Mouse (Mus musculus) ZHBTc4 (cell line): ENCODE results near the gene Rab27a.

Source experiments
- DNase-seq: peaks from one replicate; pipeline ENCODE4 v3.0.0-alpha.2; 2011; ENCODE audit warnings: low read depth, low spot score

The Rab27a gene

DNA sequence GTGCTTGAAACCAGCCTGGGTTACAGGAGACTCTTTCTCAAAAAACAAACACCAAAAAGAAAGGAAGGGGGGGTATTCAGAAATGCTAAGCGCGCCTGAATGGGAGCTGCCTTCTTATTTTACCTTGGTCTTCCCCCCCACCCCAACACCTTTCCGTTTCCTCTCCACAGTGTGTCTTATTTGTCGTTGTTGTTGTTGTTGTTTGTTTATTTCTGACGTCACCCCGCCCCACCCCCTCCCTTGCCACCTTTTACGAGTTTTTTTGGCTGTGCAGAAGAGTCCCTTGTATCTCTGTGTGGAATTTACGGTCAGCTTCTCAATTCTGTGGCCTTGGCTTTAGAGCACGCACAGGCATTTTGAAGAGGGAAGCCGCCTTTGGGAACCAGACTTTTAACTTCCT lies 1.1 kb downstream of the Rab27a start:
- no peak for DNase-seq

DNA sequence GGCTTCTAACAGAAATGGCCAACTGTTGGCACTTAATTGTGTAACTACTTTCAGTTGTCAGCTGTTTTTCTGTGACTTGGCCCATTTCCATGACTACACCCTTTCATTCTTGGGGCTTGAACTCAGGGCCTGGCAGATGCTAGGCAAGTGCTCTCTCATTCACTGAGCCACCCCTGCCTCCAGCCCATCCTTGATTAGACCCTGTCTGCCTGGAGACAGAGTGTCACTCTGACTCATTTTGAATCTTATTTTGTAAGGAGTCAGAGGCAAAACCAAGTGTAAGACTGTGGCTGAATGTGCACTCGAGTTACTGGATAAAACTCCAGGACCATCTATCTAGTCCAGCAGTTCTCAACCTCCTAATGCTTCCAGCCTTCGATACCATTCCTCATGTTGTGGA lies 3.3 kb downstream of the Rab27a start:
- no peak for DNase-seq

GRCm38 (mm10) chr9:73048927-73049326 lies 4.3 kb downstream of the Rab27a start:
- no peak for DNase-seq

- DNase-seq = peak; percentile 69
Observed at GRCm38 (mm10) chr9:73049833-73050232, 5.2 kb downstream of the Rab27a start.

GRCm38 (mm10) chr9:73050606-73051005 lies 6.0 kb downstream of the Rab27a start:
- DNase-seq = no peak

DNA sequence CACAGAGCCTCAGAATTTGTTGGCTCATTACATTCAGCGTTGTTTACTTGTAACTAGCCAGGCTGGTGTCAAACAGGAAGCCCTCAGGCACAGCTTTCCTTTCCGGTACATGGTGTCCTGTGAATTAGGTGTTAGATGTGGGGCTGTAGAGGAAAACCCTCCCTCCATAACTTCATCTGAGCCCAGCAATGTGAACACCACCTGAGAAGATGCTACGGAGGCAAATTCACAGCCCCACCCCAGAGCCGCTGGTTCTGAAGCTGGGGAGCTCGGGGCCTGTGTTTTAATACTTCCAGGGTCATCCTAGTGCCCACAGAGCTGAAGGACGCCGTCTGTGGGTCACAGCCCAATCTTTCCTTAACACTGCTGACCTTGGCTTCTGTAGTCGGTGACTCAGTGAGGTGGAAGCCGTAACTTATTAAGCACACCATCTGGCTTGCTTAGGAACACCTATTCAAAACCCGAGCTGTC lies 10.8 kb downstream of the Rab27a start:
- DNase-seq = no peak

DNA sequence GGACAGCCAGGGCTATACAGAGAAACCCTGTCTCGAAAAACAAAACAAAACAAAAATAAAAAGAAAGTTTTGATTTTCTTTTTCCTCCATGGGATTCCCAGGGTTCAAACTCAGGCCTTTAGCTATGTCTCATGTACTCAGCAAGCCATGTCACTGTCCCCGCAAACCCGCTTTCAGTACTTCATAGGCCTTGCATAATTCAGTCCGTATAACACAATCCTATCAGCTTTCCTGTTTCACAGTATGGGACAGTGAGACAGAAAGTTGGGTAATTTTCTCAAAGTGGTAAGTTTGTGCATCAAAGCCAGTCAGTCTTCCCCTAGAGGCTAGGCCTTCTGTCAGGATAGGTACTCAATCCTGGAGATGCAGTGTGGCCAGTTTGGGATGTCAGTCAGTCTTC lies 14.6 kb downstream of the Rab27a start:
- DNase-seq = no peak

DNA sequence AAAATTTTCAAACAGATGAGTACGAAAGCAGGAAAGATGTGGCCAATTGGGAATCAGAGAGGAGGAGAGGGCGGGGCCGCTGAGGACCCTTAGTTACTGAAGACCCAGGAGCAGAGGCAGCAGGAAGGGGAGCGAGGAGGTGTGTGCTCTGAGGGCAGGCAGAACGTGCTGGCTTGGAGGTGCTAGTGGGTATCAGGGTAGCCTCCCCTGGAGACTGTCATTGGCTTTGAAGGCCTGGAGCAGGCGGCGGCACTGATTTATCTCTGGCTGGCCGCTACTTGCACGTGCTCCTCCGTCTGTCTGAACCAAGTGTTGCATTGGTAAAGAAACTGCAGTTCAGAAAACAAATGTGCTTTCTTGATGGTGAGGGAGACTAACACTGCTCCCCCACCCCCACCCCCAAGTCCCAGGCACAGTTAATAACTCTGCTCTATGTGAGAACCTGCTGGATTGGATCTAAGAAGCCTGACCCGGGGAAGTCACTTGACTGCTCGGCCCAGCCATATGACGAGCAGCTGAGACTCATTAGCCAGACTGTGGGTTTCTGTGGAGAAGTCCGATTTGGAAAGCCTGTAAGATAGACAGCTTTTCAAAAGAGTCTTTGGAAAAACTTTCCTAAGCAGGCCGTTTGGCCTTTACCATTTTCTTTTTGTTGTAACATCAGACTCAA lies 19.1 kb downstream of the Rab27a start:
- DNase-seq = no peak

DNA sequence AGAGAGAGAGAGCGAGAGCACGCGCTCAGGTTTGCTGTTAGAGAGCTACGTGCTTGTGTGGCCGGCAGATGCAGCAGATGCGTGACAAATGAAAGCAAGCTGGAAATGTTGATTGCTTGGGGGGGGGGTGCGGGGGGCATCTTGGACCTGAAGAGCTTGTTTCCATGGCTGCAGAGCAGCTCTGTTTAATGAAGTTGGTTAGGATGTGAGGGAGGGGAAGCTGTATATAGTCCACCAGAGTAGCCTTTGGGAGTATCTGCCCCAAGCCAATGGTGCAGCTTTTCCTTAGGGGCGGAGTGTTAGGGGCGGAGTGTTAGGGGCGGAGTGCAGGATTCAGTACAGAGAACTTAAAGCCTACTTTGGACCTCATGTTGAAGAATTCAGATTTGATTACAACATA lies 22.4 kb downstream of the Rab27a start:
- peak; percentile 57 for DNase-seq

GRCm38 (mm10) chr9:73068230-73068679 lies 23.6 kb downstream of the Rab27a start:
- no peak for DNase-seq

DNA sequence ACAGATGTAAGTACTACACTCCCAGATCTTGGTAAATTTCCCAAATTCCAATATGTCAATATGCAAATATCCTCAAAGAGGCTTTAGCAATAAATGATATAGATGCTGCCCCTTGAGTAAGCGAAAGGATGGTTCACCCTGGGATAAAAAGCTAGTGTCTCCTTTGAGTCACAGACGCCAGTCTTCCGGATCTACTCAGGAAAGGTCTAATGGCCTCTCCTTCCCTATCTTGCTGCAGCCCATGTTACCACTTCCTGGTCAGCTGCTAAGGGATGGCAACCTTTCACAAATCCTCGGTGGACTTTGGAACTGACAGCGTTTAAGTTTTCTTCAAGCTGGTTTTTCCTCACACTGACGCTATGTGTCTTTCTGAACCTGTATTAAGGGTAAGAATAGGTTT lies 24.0 kb downstream of the Rab27a start:
- no peak for DNase-seq

DNA sequence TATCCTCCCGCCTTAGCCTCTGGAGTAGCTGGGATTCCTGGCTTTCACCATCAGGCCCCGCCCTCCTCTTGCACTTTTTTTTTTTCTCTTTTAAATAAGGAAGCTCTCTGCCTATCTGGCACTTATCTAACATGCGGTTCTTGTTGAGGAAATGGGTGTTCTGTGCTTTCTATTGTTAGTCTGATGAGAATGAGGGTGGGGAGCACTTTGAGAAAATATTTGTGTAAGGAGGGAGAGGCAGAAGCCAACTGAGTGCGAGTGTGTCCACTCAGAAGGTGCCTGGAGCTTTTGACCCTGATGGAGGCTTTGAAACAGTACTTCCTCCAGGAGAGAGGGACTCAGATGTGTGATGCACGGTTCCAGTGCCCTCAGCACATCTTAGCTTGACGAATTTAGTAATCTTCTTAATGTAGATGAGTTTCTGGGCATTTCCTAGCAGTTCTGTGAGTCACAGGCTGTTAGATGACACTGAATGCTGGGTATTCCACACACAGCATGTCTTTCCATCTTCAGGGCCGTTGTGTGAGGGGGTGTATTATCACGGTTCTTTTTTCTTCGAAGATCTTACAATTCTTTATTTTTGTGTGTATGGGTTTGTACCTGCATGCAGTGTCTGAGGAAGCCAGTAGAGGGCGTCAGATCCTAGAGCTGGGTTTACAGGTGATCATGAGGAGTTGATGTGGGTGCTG lies 26.5 kb downstream of the Rab27a start:
- DNase-seq = peak; percentile 88

- no peak for DNase-seq
Observed at GRCm38 (mm10) chr9:73072426-73072825, 27.8 kb downstream of the Rab27a start.

- no peak for DNase-seq
Observed at GRCm38 (mm10) chr9:73073169-73073568, 28.5 kb downstream of the Rab27a start.

DNA sequence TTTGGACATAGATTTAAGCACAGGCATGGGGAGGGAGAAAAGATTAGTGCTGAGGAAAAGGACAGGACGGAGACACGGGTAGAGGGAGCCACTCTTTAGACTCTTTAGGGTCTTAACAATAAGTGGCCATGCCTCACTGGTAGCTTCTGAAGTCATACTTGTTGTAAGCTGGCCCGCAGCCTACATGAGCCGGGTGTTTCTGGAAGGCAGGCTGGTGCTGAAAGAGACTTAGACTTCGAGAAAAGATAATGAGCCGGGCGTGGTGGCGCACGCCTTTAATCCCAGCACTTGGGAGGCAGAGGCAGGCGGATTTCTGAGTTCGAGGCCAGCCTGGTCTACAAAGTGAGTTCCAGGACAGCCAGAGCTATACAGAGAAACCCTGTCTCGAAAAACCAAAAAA lies 34.7 kb downstream of the Rab27a start:
- DNase-seq = peak; percentile 61

GRCm38 (mm10) chr9:73079801-73080325 lies 35.2 kb downstream of the Rab27a start:
- peak; percentile 93 for DNase-seq

DNA sequence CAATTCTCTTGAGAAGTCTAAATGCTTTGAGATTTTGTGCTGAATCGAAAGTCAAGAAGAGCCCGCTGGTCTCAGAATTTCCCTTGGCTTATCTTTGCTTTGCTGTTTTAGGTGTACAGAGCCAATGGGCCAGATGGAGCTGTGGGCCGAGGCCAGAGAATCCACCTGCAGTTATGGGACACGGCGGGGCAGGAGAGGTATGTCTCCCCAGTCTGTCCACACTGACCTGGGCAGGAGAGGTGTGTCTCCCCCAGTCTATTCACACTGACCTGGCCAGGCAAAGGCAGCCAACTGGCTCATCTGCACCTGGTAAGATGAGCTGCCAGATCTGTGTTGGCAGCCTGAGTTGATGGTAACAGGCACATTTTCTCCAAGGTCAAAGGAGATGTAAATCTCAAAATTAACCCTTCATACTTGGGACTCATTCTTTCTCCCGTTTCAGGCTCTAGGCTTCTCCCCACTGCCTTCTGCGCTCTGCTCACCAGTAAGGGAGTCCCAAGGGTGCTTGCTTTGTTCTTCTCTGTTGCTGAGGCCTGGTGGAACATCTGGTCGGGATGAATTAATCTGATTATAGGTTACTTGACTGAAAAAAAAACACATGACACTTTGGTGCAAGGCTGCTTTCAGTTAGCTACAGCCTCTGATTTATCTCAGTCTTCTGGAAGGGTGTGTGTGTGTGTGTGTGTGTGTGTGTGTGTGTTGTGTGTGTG lies 37.8 kb downstream of the Rab27a start:
- no peak for DNase-seq

DNA sequence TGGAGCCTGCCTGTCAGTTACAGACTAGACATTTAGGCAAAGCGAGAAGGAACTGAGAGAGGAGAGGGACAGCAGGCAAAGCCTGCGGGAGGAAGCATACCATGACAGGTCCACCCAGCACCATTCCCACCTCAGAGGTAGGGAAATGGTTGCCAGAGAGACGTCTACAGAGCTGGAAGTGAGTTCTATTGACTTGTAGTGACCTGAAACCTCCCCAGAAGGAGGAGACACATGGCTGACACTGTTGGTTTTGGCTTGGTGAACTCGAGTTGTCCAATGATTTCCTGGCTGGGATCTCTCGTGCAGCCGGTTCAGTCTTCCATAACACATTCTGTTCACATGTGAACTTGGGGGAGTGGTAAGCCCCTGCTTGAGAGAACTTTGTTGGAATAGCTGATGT lies 39.3 kb downstream of the Rab27a start:
- no peak for DNase-seq

DNA sequence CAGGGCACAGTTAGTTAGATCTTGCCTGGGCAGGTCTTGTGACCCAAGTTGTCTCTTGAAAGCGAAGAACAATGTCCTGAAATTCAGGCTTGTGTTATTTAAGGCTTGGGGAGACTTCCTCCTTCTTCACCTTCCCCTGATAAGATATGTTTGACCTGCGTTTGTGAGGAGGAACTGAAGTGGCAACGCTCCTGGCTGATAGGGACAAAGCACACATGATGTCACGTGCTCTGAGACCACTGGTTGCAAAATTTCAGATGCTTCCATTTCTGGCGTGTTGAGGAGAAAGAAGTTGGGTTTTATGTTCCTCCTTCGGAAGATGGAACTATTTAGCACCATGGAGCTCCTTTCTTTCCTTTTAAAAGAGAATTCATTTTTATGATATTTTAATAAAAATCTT lies 41.2 kb downstream of the Rab27a start:
- DNase-seq = no peak

- DNase-seq = no peak
Observed at GRCm38 (mm10) chr9:73087121-73087520, 42.5 kb downstream of the Rab27a start.

DNA sequence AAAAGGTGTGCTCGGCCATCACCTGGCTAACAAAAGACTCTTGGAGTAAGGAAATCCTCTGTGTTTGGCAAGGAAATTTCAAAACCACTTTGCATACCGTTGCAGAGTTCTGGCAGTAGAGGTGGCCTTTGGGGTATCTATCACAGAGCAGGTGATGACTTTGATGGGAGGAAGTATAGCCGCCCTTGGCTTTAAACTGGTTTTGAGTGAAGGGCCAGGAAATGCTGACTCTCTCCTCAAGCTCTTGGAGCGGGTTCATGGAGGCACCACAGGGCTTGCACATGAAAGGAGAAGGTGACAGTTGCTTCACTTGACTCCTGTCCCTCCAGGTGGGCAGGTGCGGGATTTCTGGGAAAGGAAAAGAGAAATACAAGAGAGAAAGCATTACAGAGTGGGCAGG lies 42.9 kb downstream of the Rab27a start:
- DNase-seq = no peak

- no peak for DNase-seq
Observed at GRCm38 (mm10) chr9:73089222-73089920, 44.7 kb downstream of the Rab27a start.
